Mouse (Mus musculus): Measurements from ENCODE around the gene Apoe.

GRCm38 (mm10) chr7:19745971-19746370 is 47.0 kb upstream of the Apoe start:
- TF ChIP-seq CTCF (IDR thresholded peaks at IDR 0.05; ENCODE audit: extremely low read depth, insufficient read depth, low read length) (no peak), POLR2A (IDR thresholded peaks at IDR 0.05; ENCODE audit: extremely low read depth, insufficient read depth, low read length) (no peak)
